Mouse (Mus musculus) mouse trophoblast stem cell (cell line): ENCODE data around the gene Ptpn11.

ENCODE experiments used
- in situ Hi-C, 2 experiments: fragments of 300-500 bp; cut with MseI, MboI; formaldehyde crosslinking; loops; 2 replicates in 1 of 2; 3 replicates in 1 of 2; pipeline ENCODE4 v1.15.1; 2025

Ptpn11 gene

GRCm38 (mm10) chr5:121082605-121083004 is 108.6 kb downstream of the Ptpn11 start:
- in situ Hi-C loops = no loop called here

GRCm38 (mm10) chr5:121081754-121082153 is 109.4 kb downstream of the Ptpn11 start:
- in situ Hi-C loops = no loop called here
